Mouse (Mus musculus) left cerebral cortex, adult 2 months (tissue): ENCODE measurements around the gene Clec16a. TPM values are rescaled to one million over a fixed set of nuclear protein-coding genes. Genes with fewer than 3 reads are reported as not detected.

ENCODE experiments used
- DNase-seq, 2 experiments: peaks; one replicate each; pipeline ENCODE4 v3.0.0; 2021 to 2022; ENCODE audit warnings: low spot score in 2 of 2, mixed read lengths in 1 of 2; ENCODE audit errors: extremely low spot score in 1 of 2
- H3K27ac ChIP-seq: fragments of 200-600 bp; 2 replicates; pipeline ENCODE4 v1.8.1; 2022
- H3K4me3 ChIP-seq: fragments of 200-600 bp; 2 replicates; pipeline ENCODE4 v1.8.1; 2022
- CTCF ChIP-seq: fragments of 200-600 bp; IDR thresholded peaks from 2 replicates; pipeline ENCODE4 v1.8.1; 2022; ENCODE audit warnings: antibody characterized with exemption, mild to moderate bottlenecking, moderate library complexity
- intact Hi-C: fragments of 180-260 bp; cut with DNase I; formaldehyde crosslinking; loops from one replicate; pipeline ENCODE4 v1.15.1; 2025
- total RNA-seq, 2 experiments: library from RNA; stranded (reverse); gene quantifications; 2 replicates each; pipeline ENCODE4 v1.2.3; 2021

The Clec16a gene
- total RNA-seq, 2 experiments from 2014 or later, result 105 to 106 TPM

GRCm38 (mm10) chr16:10639111-10639889 is 94.2 kb downstream of the Clec16a start:
- intact Hi-C loops, result no loop called here
- no peak for DNase-seq
- Histone ChIP-seq H3K27ac (no peak overlapping the region), H3K4me3 (no peak overlapping the region)
- no peak for TF ChIP-seq CTCF

- intact Hi-C loops, result loop anchor here (2.0 kb wide), 2 partner anchors 145 to 207 kb away; partner anchors contain the start of gene Socs1
- no peak overlapping the region for H3K27ac ChIP-seq
- peak; percentile 70 to 72 for DNase-seq
- TF ChIP-seq CTCF, result peak; percentile 79
- H3K4me3 ChIP-seq, result no peak overlapping the region
Observed at GRCm38 (mm10) chr16:10640041-10640440, 94.9 kb downstream of the Clec16a start.

GRCm38 (mm10) chr16:10641146-10641545 is 96.0 kb downstream of the Clec16a start:
- no peak overlapping the region for H3K4me3 ChIP-seq
- no peak overlapping the region for H3K27ac ChIP-seq
- intact Hi-C loops, result loop anchor here (2.0 kb wide), 2 partner anchors 144 to 206 kb away; partner anchors contain the start of gene Socs1
- DNase-seq, result no peak
- no peak for TF ChIP-seq CTCF

GRCm38 (mm10) chr16:10642857-10643633 is 97.9 kb downstream of the Clec16a start:
- DNase-seq, result no peak
- TF ChIP-seq CTCF, result no peak
- Histone ChIP-seq H3K4me3 (no peak overlapping the region), H3K27ac (no peak overlapping the region)
- intact Hi-C loops, result no loop called here

- DNase-seq, result no peak
- no peak for TF ChIP-seq CTCF
- intact Hi-C loops, result no loop called here
- Histone ChIP-seq H3K4me3 (no peak overlapping the region), H3K27ac (no peak overlapping the region)
Observed at GRCm38 (mm10) chr16:10644238-10644637, 99.1 kb downstream of the Clec16a start.

GRCm38 (mm10) chr16:10644731-10645130 is 99.6 kb downstream of the Clec16a start:
- Histone ChIP-seq H3K27ac (no peak overlapping the region), H3K4me3 (no peak overlapping the region)
- no peak for TF ChIP-seq CTCF
- intact Hi-C loops, result no loop called here
- no peak for DNase-seq

GRCm38 (mm10) chr16:10651804-10652203 is 106.7 kb downstream of the Clec16a start:
- no peak for DNase-seq
- no peak overlapping the region for H3K27ac ChIP-seq
- no peak for TF ChIP-seq CTCF
- H3K4me3 ChIP-seq, result no peak overlapping the region
- intact Hi-C loops, result no loop called here

- peak overlapping the region; percentile 67 for H3K27ac ChIP-seq
- intact Hi-C loops, result no loop called here
- H3K4me3 ChIP-seq, result no peak overlapping the region
- no peak for DNase-seq
- TF ChIP-seq CTCF, result no peak
Observed at GRCm38 (mm10) chr16:10652935-10653334, 107.8 kb downstream of the Clec16a start.

GRCm38 (mm10) chr16:10655236-10655635 is 110.1 kb downstream of the Clec16a start:
- peak overlapping the region; percentile 81 for H3K27ac ChIP-seq
- TF ChIP-seq CTCF, result no peak
- no peak for DNase-seq
- intact Hi-C loops, result no loop called here
- no peak overlapping the region for H3K4me3 ChIP-seq

GRCm38 (mm10) chr16:10655926-10656325 is 110.8 kb downstream of the Clec16a start:
- intact Hi-C loops, result no loop called here
- Histone ChIP-seq H3K27ac (peak overlapping the region; percentile 81), H3K4me3 (no peak overlapping the region)
- DNase-seq, result no peak
- TF ChIP-seq CTCF, result no peak

- intact Hi-C loops, result no loop called here
- Histone ChIP-seq H3K4me3 (no peak overlapping the region), H3K27ac (peak overlapping the region; percentile 81)
- no peak for TF ChIP-seq CTCF
- no peak for DNase-seq
Observed at GRCm38 (mm10) chr16:10656461-10656860, 111.3 kb downstream of the Clec16a start.

GRCm38 (mm10) chr16:10656939-10657338 is 111.8 kb downstream of the Clec16a start:
- no peak overlapping the region for H3K4me3 ChIP-seq
- intact Hi-C loops, result no loop called here
- no peak for TF ChIP-seq CTCF
- DNase-seq, result no peak
- H3K27ac ChIP-seq, result peak overlapping the region; percentile 81
